ENCODE assay signal across 20 mouse cellular contexts in the genomic region with DNA sequence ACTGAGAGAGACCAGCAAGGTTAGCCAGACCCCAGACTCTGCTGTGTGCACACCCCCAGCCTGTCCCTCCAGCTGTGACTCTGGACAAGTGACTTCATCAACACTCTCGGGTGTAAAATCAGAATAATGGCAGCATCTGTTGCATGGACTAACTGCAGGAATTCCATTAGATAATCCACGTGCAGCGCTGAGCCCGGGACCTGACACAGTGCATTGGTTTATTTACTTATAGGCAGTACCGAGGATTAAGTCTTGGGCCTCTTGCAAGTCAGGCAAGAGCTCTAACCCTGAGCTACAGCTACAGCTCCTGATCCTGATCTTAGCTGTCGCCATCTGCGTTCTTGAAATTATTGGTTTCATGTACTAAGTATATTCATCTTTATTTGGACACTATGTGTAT. TPM values are rescaled to one million over a fixed set of nuclear protein-coding genes. Genes with fewer than 3 reads are reported as not detected.
A peak's percentile ranks its signal among the peaks of the same experiment; 100 is the strongest.
DNase-seq lines count a peak whose midpoint lies in the region; ATAC-seq and TF ChIP-seq lines count a peak whose summit lies in the region.
"Had no signal": no experiment of that assay in that cellular context is flagged by ENCODE, and none has a peak within 500 bp of the region (broad histone marks: within the 10 kb centered on the region; RNA-seq: fewer than 3 reads in every experiment).

No protein-coding gene starts in this region.

- peak; percentile 35 for DNase-seq in lung, embryonic 14.5 days
- DNase-seq in lung, postnatal 10 days: no peak
- peak; percentile 49 for DNase-seq in retina, postnatal 1 day
- DNase-seq in MN1 (ENCODE audit: low spot score): no peak
- no peak for DNase-seq in left cerebral cortex, postnatal 4 days
- DNase-seq: cerebellum, adult 2 months; cerebellum, postnatal 36 days; forebrain, postnatal 0 days; kidney, adult 8-10 months; kidney, postnatal 25 days; liver, embryonic 13.5 days; thymus, postnatal 4 days had no signal

- ATAC-seq in lung, embryonic 14.5 days (ENCODE audit: insufficient read depth): no peak
- peak; percentile 53 for ATAC-seq in midbrain, embryonic 12.5 days (ENCODE audit: low FRiP score, low read depth)
- ATAC-seq in megakaryocyte, adult 5-6 weeks (ENCODE audit: poor library complexity, severe bottlenecking): no peak

- TF ChIP-seq CTCF in lung, embryonic 14.5 days (IDR thresholded peaks at IDR 0.05; ENCODE audit: low read depth): no peak

- no peak overlapping the region for H3K27ac ChIP-seq in lung, embryonic 14.5 days (ENCODE audit: low read depth)
- no peak overlapping the region for H3K27ac ChIP-seq in midbrain, embryonic 12.5 days (replicated peaks)
- H3K27ac ChIP-seq: forebrain, embryonic 10.5 days; heart, embryonic 13.5 days; limb, embryonic 12.5 days; liver, embryonic 13.5 days; lung, embryonic 15.5 days; macrophage had no signal

- no peak overlapping the region for H3K4me2 ChIP-seq in lung, embryonic 14.5 days
- H3K4me2 ChIP-seq in midbrain, embryonic 12.5 days (replicated peaks): no peak overlapping the region
- H3K4me2 ChIP-seq: heart, embryonic 13.5 days; hindbrain, embryonic 13.5 days; limb, embryonic 12.5 days; liver, embryonic 13.5 days; lung, embryonic 15.5 days had no signal

- H3K9ac ChIP-seq in lung, embryonic 14.5 days: no peak overlapping the region
- no peak overlapping the region for H3K9ac ChIP-seq in midbrain, embryonic 12.5 days (replicated peaks)
- H3K9ac ChIP-seq: forebrain, postnatal 0 days; heart, embryonic 13.5 days; hindbrain, embryonic 13.5 days; limb, embryonic 12.5 days; liver, embryonic 13.5 days; lung, embryonic 15.5 days had no signal

- H3K36me3 ChIP-seq in lung, embryonic 14.5 days (ENCODE audit: insufficient read depth): no peaks in the 10 kb centered on the region
- H3K36me3 ChIP-seq in midbrain, embryonic 12.5 days: no peaks in the 10 kb centered on the region
- H3K36me3 ChIP-seq: heart, embryonic 13.5 days; hindbrain, embryonic 13.5 days; lung, embryonic 15.5 days had no signal

- H3K9me3 ChIP-seq in lung, embryonic 14.5 days (ENCODE audit: low read depth, low read length): no peaks in the 10 kb centered on the region
- H3K9me3 ChIP-seq in midbrain, embryonic 12.5 days: no peaks in the 10 kb centered on the region
- H3K9me3 ChIP-seq: heart, embryonic 13.5 days; hindbrain, embryonic 13.5 days; limb, embryonic 12.5 days; liver, embryonic 13.5 days; lung, embryonic 15.5 days had no signal

- 29% methylated on average over 7 of the region's 7 CpGs for WGBS in lung, embryonic 14.5 days
- WGBS in midbrain, embryonic 12.5 days: 26% methylated on average over 7 of the region's 7 CpGs

- intact Hi-C loops in left cerebral cortex, postnatal 4 days (cut with DNase I): no loop called here

- no peak overlapping the region for H3K4me3 ChIP-seq in lung, embryonic 14.5 days (ENCODE audit: low read depth, low read length)
- H3K4me3 ChIP-seq in midbrain, embryonic 12.5 days: no peak overlapping the region
- H3K4me3 ChIP-seq: forebrain, embryonic 10.5 days; heart, embryonic 13.5 days; hindbrain, embryonic 13.5 days; limb, embryonic 12.5 days; liver, embryonic 13.5 days; lung, embryonic 15.5 days had no signal

- H3K4me1 ChIP-seq in lung, embryonic 14.5 days (ENCODE audit: insufficient read depth): 0 out of 2 replicates have a peak, but pooled peaks cover 5% of the 10 kb centered on the region
- H3K4me1 ChIP-seq in midbrain, embryonic 12.5 days: peaks cover 35% of the 10 kb centered on the region

- no peaks in the 10 kb centered on the region for H3K27me3 ChIP-seq in lung, embryonic 14.5 days (ENCODE audit: insufficient read depth, low read length)
- peaks cover 12% of the 10 kb centered on the region; the same call in 1 of the 2 replicates for H3K27me3 ChIP-seq in midbrain, embryonic 12.5 days
- H3K27me3 ChIP-seq: heart, embryonic 13.5 days; limb, embryonic 12.5 days; liver, embryonic 13.5 days had no signal

RNA-seq across cellular contexts. Expression of a gene that starts 37.3 kb away (rescaled TPM):
- polyA plus RNA-seq in lung, embryonic 14.5 days (2014; fragmentation: Nextera tagmentation; extraction: Ambion mirVana): 11.2 and 11.9 TPM in 2 replicates
- 25.8 and 26.6 TPM in 2 replicates for polyA plus RNA-seq in midbrain, embryonic 12.5 days (2016; fragmentation: Nextera tagmentation; extraction: Ambion mirVana)
- 14.6 and 16.6 TPM in 2 replicates for total RNA-seq in megakaryocyte, adult 5-6 weeks (2015)
- 22.2 and 28.7 TPM in 2 replicates for total RNA-seq in megakaryocyte, adult 5-6 weeks (2017)
- 10 to 100 TPM; 11.7 to 12.4 TPM for total RNA-seq in left cerebral cortex, postnatal 4 days (2021)

Comparison
In these comparisons a context has a peak if more than half of its experiments do, and no peak if none do; other contexts are left out.
1. DNase-seq: peak in lung, embryonic 14.5 days (single experiment) and retina, postnatal 1 day (single experiment); none in lung, postnatal 10 days (single experiment), MN1 (single experiment) and left cerebral cortex, postnatal 4 days (single experiment).